Mouse (Mus musculus): ENCODE measurements at regions not wholly inside any gene's neighbourhood (a gene's known extent, or its start where the extent isn't known, plus 50 kb on each side); places are given as distances from the start of the nearest gene placed in this dataset.

- TF ChIP-seq CTCF (IDR thresholded peaks at IDR 0.05; ENCODE audit: low read depth) (no peak), EP300 (optimal IDR thresholded peaks at IDR 0.05) (no peak)
Observed at GRCm38 (mm10) chr12:79980711-79981110, 132.1 kb downstream of the Zfp36l1 start.

Measured in stomach, postnatal 0 days (tissue).